Mouse (Mus musculus): ENCODE results near the gene Plcb1. TPM values are rescaled to one million over a fixed set of nuclear protein-coding genes. Genes with fewer than 3 reads are reported as not detected.

Gene Plcb1
- polyA plus RNA-seq, 1 experiment from 2014 or later, result 5.2 TPM

DNA sequence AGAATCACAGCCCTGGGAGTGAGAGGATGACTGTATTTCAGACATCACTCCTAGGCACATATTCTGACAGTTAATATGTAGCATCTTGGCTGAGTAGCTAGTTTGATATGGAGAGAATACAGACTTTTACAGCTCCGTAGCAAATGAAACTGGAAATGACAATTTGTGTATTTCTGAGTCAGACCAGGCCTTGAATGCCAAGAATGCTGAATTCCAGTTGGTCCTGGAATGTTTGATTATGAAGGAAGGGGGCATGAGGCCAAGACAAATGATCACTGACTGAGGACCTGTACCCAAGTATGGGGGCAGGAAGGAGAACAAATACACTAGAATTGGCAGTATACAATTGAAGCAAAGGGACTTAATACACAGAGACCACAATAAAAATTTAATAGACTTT, 14.4 kb downstream of the Plcb1 start:
- Histone ChIP-seq H3K9me3 (replicated peaks) (no peaks in the 10 kb centered on the region), H3K4me1 (replicated peaks) (no peaks in the 10 kb centered on the region), H3K27ac (no peak overlapping the region), H3K4me2 (no peak overlapping the region), H3K4me3 (no peak overlapping the region), H3K9ac (no peak overlapping the region), H3K27me3 (no peaks in the 10 kb centered on the region), H3K36me3 (no peaks in the 10 kb centered on the region)
- ATAC-seq (replicated peaks; ENCODE audit: insufficient number of reproducible peaks, insufficient read depth, low FRiP score, low read depth), result no peak
- WGBS, result 28% methylated on average over 1 of the region's 1 CpGs

DNA sequence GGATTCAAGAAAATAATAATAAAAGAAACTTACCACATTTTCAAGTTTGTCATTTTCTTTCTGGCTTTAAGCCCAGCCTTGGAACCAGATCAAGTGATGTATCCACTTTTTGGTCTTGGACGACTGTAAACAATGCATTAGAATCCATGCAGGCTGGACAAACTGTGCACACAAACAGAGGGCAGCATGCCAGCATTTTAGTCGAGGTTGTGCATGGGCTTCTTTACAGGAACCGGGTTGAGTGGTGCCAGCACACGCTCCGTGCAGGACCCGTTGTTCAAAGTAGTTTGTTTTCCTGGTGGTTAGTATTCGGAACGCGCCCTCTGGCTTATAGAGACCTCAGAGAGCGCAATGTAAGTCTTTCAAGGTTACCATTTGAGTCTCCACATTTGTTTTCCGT, 30.5 kb downstream of the Plcb1 start:
- peaks cover 4% of the 10 kb centered on the region for H3K4me1 ChIP-seq (replicated peaks)
- no peak overlapping the region for H3K9ac ChIP-seq
- H3K4me3 ChIP-seq, result no peak overlapping the region
- no peak overlapping the region for H3K4me2 ChIP-seq
- H3K9me3 ChIP-seq (replicated peaks), result no peaks in the 10 kb centered on the region
- H3K36me3 ChIP-seq, result no peaks in the 10 kb centered on the region
- no peaks in the 10 kb centered on the region for H3K27me3 ChIP-seq
- 82% methylated on average over 11 of the region's 11 CpGs for WGBS
- H3K27ac ChIP-seq, result no peak overlapping the region
- ATAC-seq (replicated peaks; ENCODE audit: insufficient number of reproducible peaks, insufficient read depth, low FRiP score, low read depth), result no peak

DNA sequence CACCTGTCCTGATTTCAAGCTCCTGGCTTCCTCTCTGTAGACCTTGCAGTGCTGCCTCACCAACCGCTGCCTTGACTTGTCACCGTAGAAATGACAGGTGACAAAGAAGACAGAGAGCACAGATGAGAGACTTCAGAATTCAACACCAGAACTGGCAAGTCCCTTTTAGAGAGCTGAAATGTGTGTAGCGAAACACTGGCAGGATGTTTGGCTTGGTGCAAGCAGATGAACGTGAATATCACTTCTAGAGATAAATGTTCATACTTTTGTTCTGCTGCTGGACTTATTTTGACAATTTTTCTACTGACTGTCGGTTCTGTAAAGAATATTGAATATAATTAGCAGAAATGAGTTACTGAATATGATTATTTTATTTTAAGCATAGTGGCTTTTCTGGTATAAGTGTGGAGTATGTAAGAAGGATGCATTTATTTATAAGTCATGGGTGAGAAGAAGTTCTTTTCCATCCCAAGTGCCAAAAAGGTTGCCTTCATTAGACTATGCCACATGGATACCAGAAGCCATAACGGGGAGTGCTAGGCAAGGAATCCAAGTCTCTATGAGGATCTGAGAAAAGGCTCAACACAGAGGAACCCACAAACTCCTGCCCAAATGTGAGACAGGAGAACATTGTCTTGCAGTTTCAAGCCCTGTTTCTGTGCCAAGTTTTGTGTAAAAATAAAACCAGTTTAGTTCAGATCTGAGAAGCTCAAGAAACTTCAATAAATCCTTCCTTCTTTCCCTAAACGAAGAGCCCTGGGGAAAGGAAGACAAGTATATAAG, 31.4 kb downstream of the Plcb1 start:
- Histone ChIP-seq H3K27ac (no peak overlapping the region), H3K9me3 (replicated peaks) (no peaks in the 10 kb centered on the region), H3K4me2 (no peak overlapping the region), H3K36me3 (no peaks in the 10 kb centered on the region), H3K9ac (no peak overlapping the region), H3K4me1 (replicated peaks) (peaks cover 4% of the 10 kb centered on the region), H3K27me3 (no peaks in the 10 kb centered on the region), H3K4me3 (no peak overlapping the region)
- ATAC-seq (replicated peaks; ENCODE audit: insufficient number of reproducible peaks, insufficient read depth, low FRiP score, low read depth), result no peak
- 71% methylated on average over 7 of the region's 7 CpGs for WGBS

DNA sequence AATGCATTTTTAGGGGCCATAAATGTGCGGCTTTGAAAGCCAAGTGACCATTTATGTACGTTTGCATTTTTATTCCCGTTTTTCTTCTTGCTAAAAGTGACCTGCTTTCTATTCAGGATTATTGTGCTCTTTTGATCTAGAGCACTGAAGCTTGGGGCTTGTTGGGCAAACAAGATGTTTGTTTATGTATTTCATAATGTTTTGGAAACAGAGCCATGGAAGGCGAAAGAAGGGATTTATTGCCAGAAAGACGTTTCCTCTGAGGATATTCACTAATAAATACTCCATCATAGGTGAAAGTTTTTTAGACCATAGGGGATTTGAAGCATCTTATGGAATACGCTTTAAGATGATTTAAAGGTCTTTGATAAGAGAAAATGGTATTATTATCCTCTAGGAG, 35.3 kb downstream of the Plcb1 start:
- WGBS, result 80% methylated on average over 6 of the region's 6 CpGs
- no peaks in the 10 kb centered on the region for H3K27me3 ChIP-seq
- H3K4me1 ChIP-seq (replicated peaks), result peaks cover 8% of the 10 kb centered on the region
- ATAC-seq (replicated peaks; ENCODE audit: insufficient number of reproducible peaks, insufficient read depth, low FRiP score, low read depth), result no peak
- no peak overlapping the region for H3K4me3 ChIP-seq
- H3K4me2 ChIP-seq, result no peak overlapping the region
- no peaks in the 10 kb centered on the region for H3K36me3 ChIP-seq
- H3K9me3 ChIP-seq (replicated peaks), result no peaks in the 10 kb centered on the region
- no peak overlapping the region for H3K27ac ChIP-seq
- no peak overlapping the region for H3K9ac ChIP-seq

DNA sequence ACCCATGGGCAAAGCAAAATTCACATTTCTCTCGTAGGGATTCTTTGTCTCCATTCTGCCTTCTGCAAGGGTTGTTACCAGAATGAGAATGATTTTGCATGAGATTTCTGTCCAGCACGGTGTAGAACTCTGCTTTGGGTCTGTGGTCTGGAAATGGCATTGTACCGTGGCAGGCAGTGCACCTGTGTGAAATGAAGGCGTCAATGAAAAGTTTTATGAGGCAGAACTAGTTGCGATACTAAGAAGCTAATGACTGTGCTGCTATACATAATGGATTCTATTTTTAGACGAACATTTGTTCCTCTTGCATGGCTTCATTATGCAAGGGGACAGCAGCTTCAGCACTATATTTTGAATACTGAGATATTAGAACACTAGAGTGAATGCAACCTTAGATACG, 39.8 kb downstream of the Plcb1 start:
- no peak overlapping the region for H3K27ac ChIP-seq
- ATAC-seq (replicated peaks; ENCODE audit: insufficient number of reproducible peaks, insufficient read depth, low FRiP score, low read depth), result no peak
- H3K36me3 ChIP-seq, result no peaks in the 10 kb centered on the region
- WGBS, result 41% methylated on average over 7 of the region's 7 CpGs
- H3K4me1 ChIP-seq (replicated peaks), result peaks cover 11% of the 10 kb centered on the region
- no peaks in the 10 kb centered on the region for H3K27me3 ChIP-seq
- no peak overlapping the region for H3K4me3 ChIP-seq
- H3K4me2 ChIP-seq, result no peak overlapping the region
- H3K9me3 ChIP-seq (replicated peaks), result no peaks in the 10 kb centered on the region
- H3K9ac ChIP-seq, result no peak overlapping the region

DNA sequence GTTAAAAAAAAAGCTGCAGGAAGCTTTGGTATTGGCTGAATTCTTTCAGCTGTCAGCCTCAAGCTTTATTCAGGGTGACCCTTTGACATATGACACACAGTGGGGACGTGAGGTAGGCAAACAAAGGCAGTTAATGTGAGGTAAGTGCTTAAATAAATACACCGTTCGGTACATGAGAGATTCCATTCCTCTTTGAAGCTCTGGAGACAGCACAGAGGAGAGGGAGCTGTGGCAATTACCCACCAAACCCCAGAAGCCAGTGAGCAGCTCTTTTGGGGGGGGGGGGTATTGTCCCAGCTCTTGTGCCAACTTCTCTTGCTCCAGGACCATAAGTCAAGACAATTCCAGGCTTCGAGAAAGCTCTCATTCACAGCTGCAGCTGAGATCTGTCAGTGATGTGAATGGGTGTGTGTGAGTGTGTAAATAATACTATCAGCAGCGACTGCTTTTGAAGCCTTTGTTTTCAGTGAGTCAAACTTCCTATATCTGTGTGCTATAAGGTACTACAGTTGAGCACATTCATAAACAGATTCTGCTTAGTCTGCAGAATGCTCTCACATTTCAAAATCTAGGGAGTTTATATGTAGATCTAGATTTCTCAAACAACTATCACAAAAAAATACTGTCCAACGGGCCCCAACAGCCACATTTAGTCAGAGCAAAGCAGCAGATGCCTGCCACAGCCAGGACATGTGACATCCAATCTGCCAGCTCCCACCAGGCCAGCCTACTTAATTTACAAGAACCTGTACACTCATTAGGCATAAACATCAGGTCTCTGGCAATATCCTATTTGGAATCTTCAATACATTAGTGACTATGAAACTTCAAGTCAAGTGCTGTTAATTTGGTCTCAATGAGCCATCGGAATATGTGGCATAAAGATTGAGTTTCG, 40.5 kb downstream of the Plcb1 start:
- 36% methylated on average over 8 of the region's 8 CpGs for WGBS
- no peak for ATAC-seq (replicated peaks; ENCODE audit: insufficient number of reproducible peaks, insufficient read depth, low FRiP score, low read depth)
- 0 out of 2 replicates have a peak overlapping the region, but pooled peaks have one; percentile 20 for H3K27ac ChIP-seq

DNA sequence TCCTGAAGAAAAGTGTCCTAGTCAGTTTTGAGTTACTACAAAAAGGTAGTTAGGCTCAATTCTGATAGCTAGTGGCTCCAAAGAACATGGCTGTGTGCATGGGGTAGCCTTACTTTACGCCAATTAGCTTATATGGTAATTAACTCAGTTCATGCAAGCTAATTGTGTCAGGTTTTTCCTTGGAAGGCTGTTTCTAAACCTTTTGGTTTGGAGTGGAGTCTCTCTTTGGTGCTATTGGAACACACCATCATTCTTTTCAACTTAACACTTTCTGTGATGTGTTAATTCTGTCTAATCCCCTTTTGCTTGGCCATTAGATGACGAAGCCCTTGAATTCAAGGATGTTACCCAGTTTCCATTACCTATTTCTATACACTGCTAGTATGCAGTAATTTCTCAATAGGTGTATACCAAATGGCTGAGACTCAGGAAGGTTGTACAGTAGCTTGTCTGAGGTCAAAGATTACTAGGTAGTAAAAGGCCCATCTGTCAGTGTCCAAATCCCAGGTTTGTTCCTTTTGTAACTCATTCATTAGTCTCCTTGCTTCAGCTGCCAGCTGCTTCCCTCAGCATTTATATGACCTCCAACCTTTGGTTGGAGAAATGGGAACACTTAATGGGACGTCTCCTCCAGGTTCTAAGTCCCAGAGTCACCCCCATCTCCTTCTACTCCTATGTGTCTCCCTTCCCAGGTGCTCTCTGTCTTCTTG, 42.1 kb downstream of the Plcb1 start:
- Histone ChIP-seq H3K4me3 (no peak overlapping the region), H3K9ac (no peak overlapping the region), H3K4me1 (replicated peaks) (peaks cover 11% of the 10 kb centered on the region), H3K9me3 (replicated peaks) (no peaks in the 10 kb centered on the region), H3K36me3 (no peaks in the 10 kb centered on the region), H3K4me2 (no peak overlapping the region), H3K27ac (no peak overlapping the region), H3K27me3 (no peaks in the 10 kb centered on the region)
- WGBS, result 83% methylated on average over 3 of the region's 3 CpGs
- no peak for ATAC-seq (replicated peaks; ENCODE audit: insufficient number of reproducible peaks, insufficient read depth, low FRiP score, low read depth)

More for the DNA sequence above, 40.5 kb downstream of the Plcb1 start:
- H3K9ac ChIP-seq, result no peak overlapping the region
- no peaks in the 10 kb centered on the region for H3K36me3 ChIP-seq
- H3K9me3 ChIP-seq (replicated peaks), result no peaks in the 10 kb centered on the region
- H3K27me3 ChIP-seq, result no peaks in the 10 kb centered on the region
- H3K4me1 ChIP-seq (replicated peaks), result peaks cover 11% of the 10 kb centered on the region
- no peak overlapping the region for H3K4me3 ChIP-seq
- H3K4me2 ChIP-seq, result no peak overlapping the region

DNA sequence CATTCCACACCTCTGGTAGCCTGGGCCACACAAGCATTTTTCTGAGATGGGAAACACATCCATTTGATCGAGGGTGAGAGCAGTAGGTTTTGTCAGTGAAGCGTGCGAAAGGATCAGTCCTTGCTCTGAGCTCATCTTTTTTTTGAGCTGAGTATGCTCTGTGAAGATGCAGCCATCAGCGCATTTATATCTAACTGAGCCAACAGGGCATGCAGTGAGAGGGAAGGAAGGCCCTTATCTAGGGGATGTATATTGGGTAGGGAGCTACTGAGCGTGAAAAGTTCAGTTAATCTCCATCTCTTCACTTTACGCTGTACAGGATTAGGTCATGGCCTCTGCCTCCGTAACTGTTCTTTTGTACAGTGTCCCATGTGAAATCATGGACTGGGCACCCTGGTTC, 46.0 kb downstream of the Plcb1 start:
- no peak overlapping the region for H3K4me2 ChIP-seq
- WGBS, result 77% methylated on average over 7 of the region's 7 CpGs
- ATAC-seq (replicated peaks; ENCODE audit: insufficient number of reproducible peaks, insufficient read depth, low FRiP score, low read depth), result no peak

DNA sequence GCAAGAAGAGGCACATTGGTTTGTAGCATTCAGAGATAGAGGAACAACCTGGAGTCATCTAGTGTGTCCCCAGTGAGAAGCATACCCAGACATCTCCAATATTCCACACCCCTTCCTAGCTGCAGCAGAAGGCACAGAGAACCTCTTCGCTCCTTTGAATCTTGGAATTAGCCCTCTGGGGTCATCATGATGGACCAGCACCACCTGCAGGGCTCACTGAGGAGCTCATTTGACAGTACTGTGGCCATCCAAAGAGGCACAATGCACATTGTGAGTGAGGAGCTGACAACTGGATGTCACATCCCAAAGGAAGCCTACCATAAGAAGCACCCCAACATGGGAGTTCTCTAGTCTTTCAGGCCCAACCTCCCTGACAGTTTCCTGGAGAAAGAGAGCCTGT, 50.2 kb downstream of the Plcb1 start:
- H3K4me1 ChIP-seq (replicated peaks), result no peaks in the 10 kb centered on the region
- no peaks in the 10 kb centered on the region for H3K9me3 ChIP-seq (replicated peaks)
- no peak overlapping the region for H3K4me3 ChIP-seq
- H3K4me2 ChIP-seq, result no peak overlapping the region
- H3K27ac ChIP-seq, result no peak overlapping the region
- 74% methylated on average over 1 of the region's 1 CpGs for WGBS
- H3K9ac ChIP-seq, result no peak overlapping the region
- no peaks in the 10 kb centered on the region for H3K27me3 ChIP-seq
- H3K36me3 ChIP-seq, result no peaks in the 10 kb centered on the region
- no peak for ATAC-seq (replicated peaks; ENCODE audit: insufficient number of reproducible peaks, insufficient read depth, low FRiP score, low read depth)

More for the DNA sequence above, 46.0 kb downstream of the Plcb1 start:
- no peak overlapping the region for H3K27ac ChIP-seq
- no peak overlapping the region for H3K4me3 ChIP-seq
- no peaks in the 10 kb centered on the region for H3K36me3 ChIP-seq
- no peaks in the 10 kb centered on the region for H3K27me3 ChIP-seq
- no peaks in the 10 kb centered on the region for H3K4me1 ChIP-seq (replicated peaks)
- no peak overlapping the region for H3K9ac ChIP-seq
- no peaks in the 10 kb centered on the region for H3K9me3 ChIP-seq (replicated peaks)

DNA sequence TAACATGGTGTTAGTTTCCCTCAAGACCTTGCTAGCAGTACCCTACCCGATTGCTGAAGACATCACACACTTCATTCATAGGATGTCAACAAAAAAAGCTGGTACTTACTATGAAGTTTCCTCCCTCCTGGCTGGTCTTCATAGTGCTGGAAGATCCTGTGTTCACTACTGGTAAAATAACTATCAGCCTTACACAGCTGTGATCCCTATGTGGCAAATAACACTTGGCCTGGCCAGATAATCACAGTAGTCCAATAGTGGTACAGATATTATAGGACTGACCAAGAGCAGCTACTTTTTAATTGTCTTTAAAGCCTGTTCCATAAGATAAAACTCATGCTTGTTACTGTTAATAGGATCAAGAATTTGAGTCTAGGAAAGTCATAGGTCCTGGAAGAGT, 52.3 kb downstream of the Plcb1 start:
- H3K4me1 ChIP-seq (replicated peaks), result no peaks in the 10 kb centered on the region

DNA sequence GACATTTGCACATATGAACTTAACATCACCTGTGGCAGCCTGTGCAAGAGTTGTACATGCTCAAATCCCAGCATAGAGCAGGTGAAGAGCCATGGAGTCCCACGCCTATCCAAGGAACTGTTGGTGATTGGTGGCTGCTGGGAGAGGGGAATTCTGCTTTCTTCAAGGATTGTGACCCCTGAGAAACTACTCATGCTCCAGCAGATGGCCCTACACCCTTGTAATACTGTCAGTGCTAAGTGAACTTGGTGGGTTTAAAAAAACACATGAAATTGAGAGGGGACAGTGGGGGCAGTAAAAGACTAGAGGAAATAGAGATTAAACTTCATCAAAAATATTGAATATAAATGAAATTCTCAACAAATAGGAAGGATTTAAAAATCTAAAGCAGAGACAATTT, 53.0 kb downstream of the Plcb1 start:
- H3K4me1 ChIP-seq (replicated peaks), result no peaks in the 10 kb centered on the region
- no peaks in the 10 kb centered on the region for H3K9me3 ChIP-seq (replicated peaks)
- H3K4me3 ChIP-seq, result no peak overlapping the region
- no peak overlapping the region for H3K4me2 ChIP-seq
- H3K36me3 ChIP-seq, result no peaks in the 10 kb centered on the region
- no peak for ATAC-seq (replicated peaks; ENCODE audit: insufficient number of reproducible peaks, insufficient read depth, low FRiP score, low read depth)
- no peak overlapping the region for H3K27ac ChIP-seq
- H3K27me3 ChIP-seq, result no peaks in the 10 kb centered on the region
- H3K9ac ChIP-seq, result no peak overlapping the region
- WGBS, result 72% methylated on average over 1 of the region's 1 CpGs

More for the DNA sequence above, 52.3 kb downstream of the Plcb1 start:
- no peaks in the 10 kb centered on the region for H3K9me3 ChIP-seq (replicated peaks)
- no peak overlapping the region for H3K4me2 ChIP-seq
- H3K9ac ChIP-seq, result no peak overlapping the region
- no peak overlapping the region for H3K27ac ChIP-seq
- ATAC-seq (replicated peaks; ENCODE audit: insufficient number of reproducible peaks, insufficient read depth, low FRiP score, low read depth), result no peak
- H3K4me3 ChIP-seq, result no peak overlapping the region
- no peaks in the 10 kb centered on the region for H3K27me3 ChIP-seq
- no peaks in the 10 kb centered on the region for H3K36me3 ChIP-seq
- WGBS, result 89% methylated on average over 1 of the region's 1 CpGs
